Mouse (Mus musculus): ENCODE measurements around the gene Omg.

DNA sequence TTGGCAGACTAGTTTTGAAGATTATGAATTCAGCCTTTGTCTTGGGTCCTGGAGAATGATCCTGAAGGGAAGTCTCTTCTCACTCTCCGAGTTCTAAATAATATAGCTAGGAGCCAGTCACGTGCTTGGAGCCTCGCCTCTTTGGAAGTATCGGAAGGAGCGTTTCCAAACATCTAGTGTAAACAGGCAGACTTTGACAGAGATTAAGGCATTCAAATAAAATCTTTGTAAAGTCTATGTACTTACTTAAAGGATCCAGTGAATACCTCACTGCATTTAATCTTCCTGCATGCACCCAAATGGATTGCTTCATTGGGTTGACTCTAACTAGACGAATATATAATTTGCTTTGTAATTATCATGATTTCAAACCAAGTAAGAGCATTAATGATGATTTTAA is 20.5 kb downstream of the Omg start:
- TF ChIP-seq CTCF (IDR thresholded peaks at IDR 0.05; ENCODE audit: insufficient read depth, low read length) (no peak), POLR2A (IDR thresholded peaks at IDR 0.05; ENCODE audit: borderline replicate concordance, extremely low read depth, low read depth, low read length) (no peak)
